Mouse (Mus musculus) CD4-positive, CD25-positive, alpha-beta regulatory T cell, adult 4 months (primary cell): ENCODE results near the gene Olfr1095. TPM values are rescaled to one million over a fixed set of nuclear protein-coding genes. Genes with fewer than 3 reads are reported as not detected.

Experiments
- ATAC-seq: one replicate; pipeline ENCODE4 v1.8.0; 2017
- polyA plus RNA-seq, 2 experiments: library from polyadenylated mRNA; unstranded; fragments of 100-300 nt; shearing (Covaris generic); gene quantifications; one replicate each; pipeline ENCODE4 v1.2.1; 2017

The Olfr1095 gene
- not detected for polyA plus RNA-seq

DNA sequence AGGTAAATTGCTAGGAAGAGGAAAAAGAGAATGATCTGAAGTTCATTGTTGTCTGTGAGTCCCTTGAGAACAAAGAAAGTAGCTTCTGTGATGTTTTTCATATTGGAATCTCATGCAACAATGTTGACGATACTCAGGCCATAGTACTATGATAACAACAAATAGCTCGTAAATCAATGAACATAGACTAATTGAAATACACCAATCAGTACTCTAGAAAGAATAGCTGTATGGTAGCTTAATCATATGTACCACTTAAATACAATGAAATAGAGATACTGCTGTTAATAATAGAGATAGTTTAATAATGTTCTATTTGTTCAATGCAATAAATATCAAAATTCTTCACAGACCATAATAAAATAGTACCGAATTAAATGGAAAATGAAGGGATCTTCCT, at the start of gene Olfr1095:
Gene Olfr1095 (minus strand): TSS at position 101 of the 400 bp plus-strand sequence.
- no peak for ATAC-seq

- no peak for ATAC-seq
Observed at GRCm38 (mm10) chr2:86892116-86892515, 40.6 kb upstream of the Olfr1095 start, which contains the start of gene Olfr1097. Olfr1097 (minus strand) TSS chr2:86892216.

DNA sequence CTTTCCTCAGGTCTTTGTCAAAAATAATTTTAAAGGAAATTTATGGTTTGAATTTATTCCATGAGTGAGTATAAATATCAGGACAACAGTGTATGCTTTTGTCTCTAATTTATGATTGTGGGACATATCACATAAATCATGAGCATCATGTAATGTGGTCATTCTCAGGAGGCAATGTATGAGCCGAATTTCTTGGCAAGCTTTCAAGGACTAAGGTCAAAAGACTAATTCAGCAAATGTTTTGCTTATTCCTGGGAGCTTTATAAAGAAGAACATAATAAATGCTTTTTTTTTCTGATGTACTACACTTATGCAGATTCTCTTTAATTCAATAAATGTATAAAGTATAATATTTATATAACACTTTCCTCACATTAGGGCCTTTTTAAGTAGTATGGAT, 23.2 kb upstream of the Olfr1095 start, which contains the start of gene Gm13723:
Gene Gm13723 (minus strand): TSS at position 101 of the 400 bp plus-strand sequence.
- no peak for ATAC-seq

DNA sequence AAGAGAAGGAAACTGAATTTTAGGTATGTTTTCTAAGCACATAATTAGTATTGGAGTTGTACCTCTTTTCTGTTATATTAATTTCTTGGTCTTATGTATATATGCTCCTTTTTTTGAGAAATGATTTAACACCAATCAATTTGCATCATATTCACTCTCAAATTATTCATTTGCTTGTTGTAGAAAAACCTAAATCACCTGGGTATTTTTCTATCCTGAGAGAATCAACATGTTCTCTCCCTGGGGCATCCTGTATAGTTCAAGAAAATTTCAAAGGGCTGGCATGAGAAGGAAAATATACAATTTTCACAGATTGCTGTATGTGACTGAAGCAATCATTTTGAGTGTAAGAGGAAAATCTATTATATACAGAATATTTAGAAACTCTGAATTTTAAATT, 27.1 kb downstream of the Olfr1095 start, which contains the start of gene Olfr1094:
Gene Olfr1094 (plus strand): TSS at position 301 of the 400 bp plus-strand sequence.
- ATAC-seq: no peak

DNA sequence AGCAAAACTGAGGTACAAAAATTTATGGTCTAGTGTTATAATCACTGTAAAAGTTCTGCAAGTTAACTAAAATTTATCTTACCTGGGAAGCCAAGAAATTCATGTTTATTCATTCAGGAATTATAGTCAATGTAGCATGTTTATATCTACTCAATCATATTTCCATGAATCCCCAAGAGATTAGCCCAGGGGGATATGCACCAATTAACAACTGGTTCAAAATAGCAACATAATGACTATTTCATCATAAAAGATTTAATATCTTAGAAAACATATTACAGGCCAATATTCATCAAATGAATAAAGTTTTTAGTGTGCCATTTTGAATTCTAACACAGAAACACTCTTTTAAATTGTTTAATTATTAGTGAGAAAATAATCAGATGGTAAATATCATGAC, 41.6 kb downstream of the Olfr1095 start, which contains the start of gene Olfr141:
Gene Olfr141 (minus strand): TSS at position 101 of the 400 bp plus-strand sequence.
- ATAC-seq: no peak

Other genes starting within 250 kb of the Olfr1095 start
- gene Olfr1084, start 212.0 kb downstream of the Olfr1095 start, polyA plus RNA-seq: not detected
- not detected for gene Olfr1085, start 189.7 kb downstream of the Olfr1095 start, polyA plus RNA-seq
- not detected for gene Olfr1086, start 171.6 kb downstream of the Olfr1095 start, polyA plus RNA-seq
- gene Olfr1087, start 153.3 kb downstream of the Olfr1095 start, polyA plus RNA-seq: not detected
- gene Olfr1089, start 118.0 kb downstream of the Olfr1095 start, polyA plus RNA-seq: not detected
- gene Olfr1090, start 92.7 kb downstream of the Olfr1095 start, polyA plus RNA-seq: under 1 TPM in 1 of 2 experiments, not detected in 1; 0.15 TPM
- not detected for gene Olfr1093, start 69.2 kb downstream of the Olfr1095 start, polyA plus RNA-seq
- not detected for gene Olfr141, start 41.7 kb downstream of the Olfr1095 start, polyA plus RNA-seq
- not detected for gene Olfr1094, start 27.0 kb downstream of the Olfr1095 start, polyA plus RNA-seq
- gene Gm13723, start 23.1 kb upstream of the Olfr1095 start, polyA plus RNA-seq: not detected
- not detected for gene Olfr1097, start 40.5 kb upstream of the Olfr1095 start, polyA plus RNA-seq
- gene Olfr1098, start 72.8 kb upstream of the Olfr1095 start, polyA plus RNA-seq: not detected
- gene Olfr1099, start 109.0 kb upstream of the Olfr1095 start, polyA plus RNA-seq: not detected
- gene Olfr1100, start 128.3 kb upstream of the Olfr1095 start, polyA plus RNA-seq: not detected
- not detected for gene Olfr1101, start 139.5 kb upstream of the Olfr1095 start, polyA plus RNA-seq
- not detected for gene Olfr1102, start 146.7 kb upstream of the Olfr1095 start, polyA plus RNA-seq
- not detected for gene Olfr1104, start 175.4 kb upstream of the Olfr1095 start, polyA plus RNA-seq
- gene Olfr1105, start 184.8 kb upstream of the Olfr1095 start, polyA plus RNA-seq: not detected
- not detected for gene Olfr1106, start 200.6 kb upstream of the Olfr1095 start, polyA plus RNA-seq
- not detected for gene Olfr1107, start 224.1 kb upstream of the Olfr1095 start, polyA plus RNA-seq
- under 1 TPM in 1 of 2 experiments, not detected in 1; 0.13 TPM for gene Olfr1109, start 244.3 kb upstream of the Olfr1095 start, polyA plus RNA-seq